Mouse (Mus musculus) heart, postnatal 0 days (tissue): Measurements from ENCODE around the gene Chil3. TPM values are rescaled to one million over a fixed set of nuclear protein-coding genes. Genes with fewer than 3 reads are reported as not detected.
"Not testable (repeated sequence)": the region's sequence is repeated elsewhere in the genome, so short reads cannot be mapped to it uniquely, and the experiment has no call there.

ENCODE experiments used
- ATAC-seq: fragments of 200-750 bp; cut with Nextera tagmentation; 2 replicates; pipeline ENCODE4 v1.8.0; 2017; ENCODE audit warnings: low read depth, moderate number of reproducible peaks, moderate library complexity; ENCODE audit not compliant: insufficient read depth
- DNase-seq: peaks from one replicate; pipeline ENCODE4 v3.0.0-alpha.2; 2016; ENCODE audit warnings: low spot score
- H3K27ac ChIP-seq: fragments of 300-500 bp; sonication (generic); 2 replicates; pipeline ENCODE4 v1.5.1; 2014; ENCODE audit warnings: low read depth, mild to moderate bottlenecking
- H3K27me3 ChIP-seq: fragments of 300-500 bp; sonication (generic); 2 replicates; pipeline ENCODE4 v1.6.1; 2014; ENCODE audit warnings: low read length, mixed read lengths; ENCODE audit not compliant: control insufficient read depth, insufficient read depth
- H3K36me3 ChIP-seq: fragments of 300-500 bp; sonication (generic); replicated peaks from 2 replicates; pipeline ENCODE4 v1.6.1; 2014; ENCODE audit warnings: low read length, mixed read lengths; ENCODE audit not compliant: control insufficient read depth, insufficient read depth
- H3K4me1 ChIP-seq: fragments of 300-500 bp; sonication (generic); 2 replicates; pipeline ENCODE4 v1.6.1; 2014; ENCODE audit warnings: antibody characterized with exemption; ENCODE audit not compliant: control insufficient read depth, insufficient read depth
- H3K4me2 ChIP-seq: fragments of 300-500 bp; sonication (generic); 2 replicates; pipeline ENCODE4 v1.6.1; 2014; ENCODE audit warnings: low read depth, mild to moderate bottlenecking, low read length, moderate library complexity
- H3K4me3 ChIP-seq: fragments of 300-500 bp; sonication (generic); 2 replicates; pipeline ENCODE4 v1.5.1; 2014; ENCODE audit warnings: low read depth, low read length
- H3K9ac ChIP-seq: fragments of 300-500 bp; sonication (generic); replicated peaks from 2 replicates; pipeline ENCODE4 v1.6.1; 2014; ENCODE audit warnings: low read depth, low read length, mixed read lengths
- H3K9me3 ChIP-seq: fragments of 300-500 bp; sonication (generic); replicated peaks from 2 replicates; pipeline ENCODE4 v1.6.1; 2016; ENCODE audit warnings: low read length; ENCODE audit not compliant: control insufficient read depth
- CTCF ChIP-seq: IDR thresholded peaks from 2 replicates; pipeline ENCODE4 v1.5.1; 2016; ENCODE audit warnings: antibody characterized with exemption, control low read depth, low read depth
- EP300 ChIP-seq: IDR thresholded peaks from 2 replicates; pipeline ENCODE4 v1.6.1; 2016; ENCODE audit warnings: antibody characterized with exemption, low read depth
- WGBS: fragments of 180-500 bp; shearing (Covaris S2); extraction: QIAGEN DNeasy Blood & Tissue Kit; methylation state at CpG from one replicate; pipeline ENCODE4 v1.1.7; 2014; 5-methylcytosine and 5-hydroxymethylcytosine counted together
- polyA plus RNA-seq: library from polyadenylated mRNA; unstranded; fragments of >200 nt; fragmentation: Nextera tagmentation; extraction: Ambion mirVana; gene quantifications from 2 replicates; pipeline ENCODE4 v1.2.1, GENCODE M21; 2015
- total RNA-seq: library from RNA; depleted of rRNA; stranded (reverse); fragments of >200 nt; gene quantifications from 2 replicates; pipeline ENCODE4 v1.2.3, GENCODE M21; 2014; ENCODE audit warnings: low replicate concordance; rRNA removed

Chil3 gene
- 0.31 and 1.9 TPM in 2 replicates for total RNA-seq
- polyA plus RNA-seq: 0.51 TPM in 2 replicates

GRCm38 (mm10) chr3:106167464-106167863 lies at the start of gene Chil3:
TSS of gene Chil3 (minus strand) at chr3:106167564.
- DNase-seq (no peak), ATAC-seq (no peak)
- WGBS: 55% methylated on average over 3 of the region's 3 CpGs

GRCm38 (mm10) chr3:106198030-106198429 lies 30.7 kb upstream of the Chil3 start:
- H3K4me2 ChIP-seq, H3K4me1 ChIP-seq, H3K27me3 ChIP-seq, H3K36me3 ChIP-seq, H3K4me3 ChIP-seq, H3K27ac ChIP-seq, ATAC-seq, DNase-seq, H3K9ac ChIP-seq: not testable (repeated sequence)
- WGBS: 42% methylated on average over 1 of the region's 1 CpGs
- peaks cover 20% of the 10 kb centered on the region; the same call in 1 of the 2 replicates for H3K9me3 ChIP-seq

More at GRCm38 (mm10) chr3:106167464-106167863, at the start of gene Chil3:
- Histone ChIP-seq H3K4me1 (no peaks in the 10 kb centered on the region), H3K4me3 (no peak within 1 kb of the TSS), H3K9ac (no peak within 1 kb of the TSS), H3K9me3 (peaks cover 16% of the 10 kb centered on the region), H3K27ac (no peak within 1 kb of the TSS), H3K36me3 (no peaks in the 10 kb centered on the region), H3K4me2 (no peak within 1 kb of the TSS), H3K27me3 (no peaks in the 10 kb centered on the region)
- TF ChIP-seq EP300 (no peak), CTCF (no peak)

GRCm38 (mm10) chr3:106197246-106197645 lies 29.9 kb upstream of the Chil3 start:
- WGBS: 51% methylated on average over 2 of the region's 2 CpGs
- H3K27ac ChIP-seq, H3K4me1 ChIP-seq, H3K4me2 ChIP-seq, H3K4me3 ChIP-seq, DNase-seq, ATAC-seq, H3K36me3 ChIP-seq, H3K9ac ChIP-seq, H3K27me3 ChIP-seq: not testable (repeated sequence)
- peaks cover 20% of the 10 kb centered on the region; the same call in 1 of the 2 replicates for H3K9me3 ChIP-seq

GRCm38 (mm10) chr3:106196276-106196675 lies 28.9 kb upstream of the Chil3 start:
- H3K36me3 ChIP-seq: no peaks in the 10 kb centered on the region
- ATAC-seq (no peak), DNase-seq (no peak)
- peaks cover 20% of the 10 kb centered on the region; the same call in 1 of the 2 replicates for H3K9me3 ChIP-seq
- no peak overlapping the region for H3K27ac ChIP-seq
- H3K4me1 ChIP-seq: no peaks in the 10 kb centered on the region
- TF ChIP-seq EP300 (no peak), CTCF (no peak)
- no peak overlapping the region for H3K4me3 ChIP-seq
- no peak overlapping the region for H3K4me2 ChIP-seq
- H3K9ac ChIP-seq: no peak overlapping the region
- no peaks in the 10 kb centered on the region for H3K27me3 ChIP-seq

GRCm38 (mm10) chr3:106195486-106195885 lies 28.1 kb upstream of the Chil3 start:
- TF ChIP-seq CTCF: no peak
- no peak for TF ChIP-seq EP300
- 78% methylated on average over 12 of the region's 12 CpGs for WGBS
- no peaks in the 10 kb centered on the region for H3K4me1 ChIP-seq
- no peaks in the 10 kb centered on the region for H3K36me3 ChIP-seq
- H3K27me3 ChIP-seq: no peaks in the 10 kb centered on the region
- peaks cover 19% of the 10 kb centered on the region; the same call in 1 of the 2 replicates for H3K9me3 ChIP-seq
- ATAC-seq: no peak
- no peak overlapping the region for H3K9ac ChIP-seq
- no peak for DNase-seq
- H3K4me3 ChIP-seq: no peak overlapping the region
- no peak overlapping the region for H3K4me2 ChIP-seq
- no peak overlapping the region for H3K27ac ChIP-seq

GRCm38 (mm10) chr3:106187991-106188390 lies 20.6 kb upstream of the Chil3 start:
- H3K27ac ChIP-seq: no peak overlapping the region
- H3K4me2 ChIP-seq: no peak overlapping the region
- TF ChIP-seq CTCF (no peak), EP300 (no peak)
- WGBS: 56% methylated on average over 2 of the region's 2 CpGs
- no peaks in the 10 kb centered on the region for H3K27me3 ChIP-seq
- H3K36me3 ChIP-seq: no peaks in the 10 kb centered on the region
- no peak overlapping the region for H3K4me3 ChIP-seq
- H3K4me1 ChIP-seq: no peaks in the 10 kb centered on the region
- H3K9ac ChIP-seq: no peak overlapping the region
- DNase-seq: no peak
- ATAC-seq: peak; percentile 20; the same call in 1 of the 2 replicates
- peaks cover 24% of the 10 kb centered on the region for H3K9me3 ChIP-seq
